Mouse (Mus musculus) effector memory CD4-positive, alpha-beta T cell, adult 7 months (primary cell): ENCODE data around the gene Tnfrsf26. TPM values are rescaled to one million over a fixed set of nuclear protein-coding genes. Genes with fewer than 3 reads are reported as not detected.

ENCODE experiments used
- polyA plus RNA-seq: library from polyadenylated mRNA; unstranded; fragments of 100-300 nt; shearing (Covaris generic); gene quantifications from one replicate; pipeline ENCODE4 v1.2.1, GENCODE M21; 2017

Gene Tnfrsf26
- 40.5 TPM for polyA plus RNA-seq

GRCm38 (mm10) chr7:143628540-143628939, at the start of gene Tnfrsf26:
Gene Tnfrsf26 (minus strand): TSS chr7:143628722.

GRCm38 (mm10) chr7:143649034-143649768, 20.7 kb upstream of the Tnfrsf26 start, which contains the start of gene Tnfrsf22:
Gene Tnfrsf22 (minus strand): TSS chr7:143649661.

GRCm38 (mm10) chr7:143599428-143600230, 28.9 kb downstream of the Tnfrsf26 start, which contains the start of gene Cars:
Gene Cars (minus strand): TSS chr7:143600090.

Other genes with a start within 250 kb of the Tnfrsf26 start
- gene Cdkn1c, start 167.7 kb downstream of the Tnfrsf26 start, polyA plus RNA-seq, result 2.7 TPM
- gene Slc22a18, start 155.0 kb downstream of the Tnfrsf26 start, polyA plus RNA-seq, result not detected
- gene Phlda2, start 125.6 kb downstream of the Tnfrsf26 start, polyA plus RNA-seq, result not detected
- gene Nap1l4, start 79.6 kb downstream of the Tnfrsf26 start, polyA plus RNA-seq, result 292 TPM
- gene Cars, start 28.6 kb downstream of the Tnfrsf26 start, polyA plus RNA-seq, result 40.0 TPM
- gene Tnfrsf22, start 20.9 kb upstream of the Tnfrsf26 start, polyA plus RNA-seq, result 19.3 TPM
- gene Tnfrsf23, start 57.1 kb upstream of the Tnfrsf26 start, polyA plus RNA-seq, result 14.4 TPM
- gene Osbpl5, start 128.3 kb upstream of the Tnfrsf26 start, polyA plus RNA-seq, result 26.7 TPM
- gene Mrgprg, start 138.3 kb upstream of the Tnfrsf26 start, polyA plus RNA-seq, result not detected
- gene Mrgpre, start 155.8 kb upstream of the Tnfrsf26 start, polyA plus RNA-seq, result not detected
- 15.0 TPM for gene Nadsyn1, start 194.1 kb upstream of the Tnfrsf26 start, polyA plus RNA-seq
- gene Dhcr7, start 194.4 kb upstream of the Tnfrsf26 start, polyA plus RNA-seq, result 7.8 TPM
- 0.44 TPM for gene Gm498, start 238.1 kb upstream of the Tnfrsf26 start, polyA plus RNA-seq